Mouse (Mus musculus) brain, embryonic 18.5 days (tissue): Measurements from ENCODE around the gene Gm49673.
"Not testable (repeated sequence)": the region's sequence is repeated elsewhere in the genome, so short reads cannot be mapped to it uniquely, and the experiment has no call there.

Source experiments
- DNase-seq: peaks from one replicate; pipeline ENCODE4 v3.0.0-alpha.2; 2012; ENCODE audit warnings: low read depth, low spot score

Gm49673 gene

DNA sequence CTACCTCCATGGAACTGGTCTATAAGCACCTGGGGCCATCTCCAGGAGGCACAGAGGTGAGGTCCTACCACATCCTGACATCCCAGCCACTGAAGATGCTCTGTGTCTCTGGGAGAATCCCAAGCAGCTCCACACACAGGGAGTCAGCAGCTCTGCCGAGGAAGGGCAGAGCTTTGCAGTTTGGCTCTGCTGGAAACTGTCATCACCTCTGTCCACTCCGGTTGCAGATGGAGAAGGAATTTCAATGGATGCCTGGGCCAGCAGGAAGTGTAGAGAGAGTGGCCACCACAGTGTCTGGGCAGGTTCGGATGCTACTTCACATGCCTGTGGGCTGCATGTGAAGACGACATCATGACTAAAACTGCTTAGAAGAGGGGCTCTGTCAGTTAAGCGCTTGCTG lies 106.4 kb downstream of the Gm49673 start:
- DNase-seq: not testable (repeated sequence)

DNA sequence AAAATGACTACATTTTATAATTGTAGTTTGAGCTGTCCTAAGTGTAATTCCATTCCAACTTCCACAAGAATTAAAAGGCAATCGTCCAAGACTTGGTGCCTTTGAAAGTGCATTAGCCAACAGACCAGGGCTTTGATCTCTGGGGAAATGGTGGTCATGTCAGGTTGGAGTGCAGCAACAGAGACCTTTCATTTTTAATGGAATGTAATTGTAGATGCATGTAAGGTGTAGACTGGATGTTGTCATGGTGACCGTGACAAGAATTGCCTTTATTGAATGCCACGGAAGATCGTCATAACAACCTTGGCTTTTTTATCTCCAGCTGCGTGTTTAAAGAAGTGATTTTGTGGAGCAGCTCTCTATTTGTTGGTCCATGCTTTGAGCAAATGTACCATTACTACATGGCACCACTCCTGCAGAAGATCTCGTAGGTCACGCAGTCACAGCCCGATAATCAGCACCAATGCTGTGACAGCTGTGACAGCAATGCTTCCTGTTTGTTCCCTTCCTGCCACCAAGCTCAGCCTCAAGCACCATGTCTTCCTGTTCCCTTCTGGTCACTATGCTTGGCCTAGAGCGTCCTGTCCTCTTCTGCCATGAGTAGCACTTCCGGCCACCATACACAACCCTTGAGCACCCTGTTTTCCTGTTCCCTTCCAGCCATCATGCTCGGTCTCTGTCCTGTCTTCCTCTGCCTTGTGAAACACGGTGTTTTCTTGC lies 107.5 kb downstream of the Gm49673 start:
- not testable (repeated sequence) for DNase-seq

DNA sequence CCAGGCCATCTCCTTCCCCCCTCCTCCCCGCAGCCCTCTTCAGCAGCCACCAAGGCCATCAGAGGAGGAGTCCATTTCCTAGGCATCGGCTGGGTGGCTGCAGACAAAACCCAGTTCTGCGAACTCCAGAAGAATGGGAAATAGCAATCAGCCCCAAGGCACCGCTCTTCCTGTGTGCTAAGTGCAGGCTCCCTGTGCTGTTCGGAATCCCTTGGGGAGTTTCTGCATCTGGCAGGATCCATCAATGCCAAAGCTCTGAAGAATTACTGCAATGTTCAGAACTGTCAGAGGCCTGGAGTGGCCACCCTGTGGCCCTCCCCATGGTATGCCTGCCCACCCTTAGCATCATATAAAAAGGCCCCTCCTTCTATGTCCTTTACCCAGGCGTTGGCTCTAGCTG lies 110.6 kb downstream of the Gm49673 start:
- not testable (repeated sequence) for DNase-seq
